Mouse (Mus musculus): ENCODE measurements around the gene Adamts2.

Gene Adamts2

DNA sequence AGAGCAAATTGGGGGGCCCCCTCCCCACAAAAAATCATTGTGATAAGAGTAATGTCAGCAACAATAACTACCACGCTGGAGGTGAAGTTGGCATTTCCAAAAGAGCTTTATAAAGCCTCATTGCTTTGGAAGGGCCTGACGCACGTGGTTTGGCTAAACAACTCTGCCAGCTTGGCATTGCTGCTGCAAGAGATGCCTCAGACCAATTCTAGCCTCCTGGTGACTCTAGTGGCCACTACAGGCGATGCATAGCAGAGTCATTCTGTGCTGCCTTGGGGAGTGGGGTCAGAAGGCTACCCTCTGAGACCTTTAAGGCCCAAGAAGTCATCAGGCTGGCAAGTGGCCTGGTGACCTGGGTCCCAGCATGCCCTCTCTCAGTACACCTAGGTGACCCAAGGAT lies 132.2 kb downstream of the Adamts2 start:
- DNase-seq (ENCODE audit: low spot score) = no peak

GRCm38 (mm10) chr11:50736548-50736947 lies 134.7 kb downstream of the Adamts2 start:
- DNase-seq (ENCODE audit: low spot score) = no peak

GRCm38 (mm10) chr11:50738436-50738835 lies 136.6 kb downstream of the Adamts2 start:
- no peak for DNase-seq (ENCODE audit: low spot score)

GRCm38 (mm10) chr11:50739453-50739852 lies 137.6 kb downstream of the Adamts2 start:
- DNase-seq (ENCODE audit: low spot score) = peak; percentile 69

DNA sequence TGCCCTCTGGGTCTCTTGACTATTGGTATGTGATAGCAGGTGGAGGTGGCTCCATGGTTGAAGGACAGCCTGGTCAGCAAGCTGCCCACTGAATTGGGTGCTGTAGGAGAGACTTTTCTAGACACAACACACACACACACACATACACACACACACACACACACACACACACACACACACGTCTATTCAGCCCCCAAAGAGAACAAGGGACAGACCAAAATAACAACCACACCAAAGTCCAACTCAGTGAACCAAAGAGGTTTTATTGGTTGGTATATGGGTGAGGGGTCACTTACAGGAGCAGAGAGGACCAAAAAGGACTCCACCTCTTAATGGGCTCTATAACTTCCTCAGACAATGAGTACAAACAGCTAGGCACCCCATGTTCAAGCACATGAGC lies 140.3 kb downstream of the Adamts2 start:
- no peak for DNase-seq (ENCODE audit: low spot score)

DNA sequence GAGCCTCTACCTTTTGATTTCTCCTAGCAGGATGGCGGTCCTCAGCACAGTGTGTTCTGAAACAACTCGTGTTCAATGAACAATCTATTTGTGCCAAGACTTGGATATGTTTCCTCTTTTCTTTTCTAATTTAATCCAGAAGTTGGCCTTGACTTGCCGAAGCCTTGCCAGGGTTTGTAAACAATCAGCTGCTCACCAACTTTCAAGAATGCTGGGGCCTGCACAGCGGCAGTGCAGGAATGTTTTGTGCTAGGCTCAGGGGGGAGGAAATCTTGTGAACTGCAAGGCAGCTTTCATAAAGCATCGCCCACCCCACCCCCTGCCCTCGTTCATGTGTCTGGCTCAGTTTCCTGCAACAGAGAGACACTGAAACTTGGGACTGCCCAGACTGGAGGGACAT lies 143.1 kb downstream of the Adamts2 start:
- DNase-seq (ENCODE audit: low spot score) = no peak

DNA sequence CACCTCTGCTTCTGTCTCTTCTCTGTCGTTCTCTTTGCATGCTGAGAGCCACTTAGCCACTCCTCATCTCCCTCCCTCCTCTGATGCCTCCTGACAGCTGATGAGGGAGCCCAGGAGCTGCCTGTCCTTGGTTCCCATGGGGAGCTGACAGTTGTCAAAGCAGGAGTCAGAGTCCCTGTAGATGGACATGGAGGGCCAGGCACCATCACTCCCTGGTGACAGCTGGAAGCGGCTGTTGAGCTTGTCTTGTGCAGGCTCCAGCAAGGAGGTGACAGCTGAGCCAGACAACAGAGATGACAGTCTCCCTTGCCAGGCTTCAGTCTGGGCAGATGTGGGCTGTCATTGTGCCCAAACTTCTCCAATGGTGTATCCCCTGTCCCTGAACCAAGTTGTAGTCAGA lies 144.6 kb downstream of the Adamts2 start:
- no peak for DNase-seq (ENCODE audit: low spot score)

GRCm38 (mm10) chr11:50750983-50751585 lies 149.2 kb downstream of the Adamts2 start:
- no peak for DNase-seq (ENCODE audit: low spot score)

DNA sequence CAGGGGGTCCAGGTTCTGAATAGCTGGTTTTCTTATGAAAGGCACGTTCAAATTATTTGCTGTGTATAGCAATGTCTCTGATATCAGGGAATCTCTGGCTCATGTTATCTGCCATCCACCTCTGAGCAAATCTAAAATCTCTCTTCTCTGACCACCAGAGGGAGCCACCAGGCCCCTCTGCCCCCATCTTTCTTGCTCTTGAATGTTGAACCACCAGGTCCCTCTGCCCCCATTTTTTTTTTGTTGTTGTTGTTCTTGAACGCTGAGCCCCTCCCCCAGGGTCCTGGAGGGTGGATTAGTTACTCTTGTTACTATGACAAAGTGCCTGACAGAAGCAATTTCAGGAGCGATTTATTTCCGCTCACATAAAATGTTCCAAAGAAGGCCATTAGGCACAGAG lies 155.9 kb downstream of the Adamts2 start:
- DNase-seq (ENCODE audit: low spot score) = no peak

DNA sequence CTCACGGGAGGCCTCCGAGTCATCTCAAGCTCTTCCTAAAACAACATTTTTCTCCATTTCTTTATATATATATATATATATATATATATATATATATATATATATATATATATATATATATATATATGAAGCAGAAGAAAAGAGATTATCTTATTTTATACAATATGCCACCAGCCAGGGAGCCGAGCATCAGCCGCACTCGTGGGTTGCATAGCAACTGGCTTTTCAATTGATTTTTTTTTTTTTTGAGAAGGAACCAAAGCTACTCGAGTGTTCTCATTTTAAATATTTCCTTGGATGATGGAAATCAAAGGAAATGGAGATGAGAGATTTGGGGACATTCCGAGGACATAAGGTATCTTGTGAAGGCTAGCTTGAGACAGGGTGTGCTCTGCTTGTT lies 164.6 kb downstream of the Adamts2 start:
- DNase-seq (ENCODE audit: low spot score) = no peak

DNA sequence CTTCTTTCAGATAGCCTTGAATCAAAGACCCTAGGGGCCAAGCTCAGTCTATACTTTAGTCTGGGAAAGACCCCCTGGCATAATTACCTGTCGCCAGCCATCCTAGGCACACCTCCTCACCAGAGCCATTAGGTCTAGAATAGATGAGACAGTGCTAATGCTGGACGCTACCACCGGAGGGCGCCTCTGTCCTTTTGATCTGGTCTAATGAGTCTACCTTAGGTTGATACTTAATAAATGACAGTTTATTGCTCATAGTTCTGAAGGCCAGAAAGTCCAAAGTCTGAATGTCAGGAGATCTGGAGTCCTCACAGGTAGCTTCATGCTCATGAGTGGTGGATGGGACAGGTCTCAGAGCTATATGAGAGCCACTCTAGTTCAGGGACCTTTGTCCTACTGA lies 165.2 kb downstream of the Adamts2 start:
- DNase-seq (ENCODE audit: low spot score) = no peak

- DNase-seq (ENCODE audit: low spot score) = peak; percentile 77
Measured at GRCm38 (mm10) chr11:50768995-50769749, 167.3 kb downstream of the Adamts2 start.

- DNase-seq (ENCODE audit: low spot score) = no peak
Measured at GRCm38 (mm10) chr11:50771006-50771405, 169.1 kb downstream of the Adamts2 start.

DNA sequence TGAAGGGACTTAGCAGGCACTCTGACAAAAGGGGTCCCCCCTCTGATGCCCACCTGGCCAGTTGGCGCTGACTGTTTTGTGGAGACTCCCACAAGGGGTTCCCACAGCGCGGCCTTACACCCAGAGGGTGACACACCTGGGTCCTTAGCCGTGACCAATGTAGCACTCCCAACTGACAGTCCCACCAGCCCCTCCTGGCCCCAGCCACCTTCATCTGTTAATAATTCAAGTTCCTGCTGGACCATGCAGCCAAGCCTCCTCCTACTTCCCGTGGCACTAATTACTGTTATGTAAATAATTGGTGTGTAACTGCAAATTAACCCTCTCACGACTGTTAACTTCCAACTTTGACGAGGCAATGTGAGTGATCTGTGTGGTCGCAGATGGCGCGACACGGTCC lies 195.8 kb downstream of the Adamts2 start:
- no peak for DNase-seq (ENCODE audit: low spot score)

DNA sequence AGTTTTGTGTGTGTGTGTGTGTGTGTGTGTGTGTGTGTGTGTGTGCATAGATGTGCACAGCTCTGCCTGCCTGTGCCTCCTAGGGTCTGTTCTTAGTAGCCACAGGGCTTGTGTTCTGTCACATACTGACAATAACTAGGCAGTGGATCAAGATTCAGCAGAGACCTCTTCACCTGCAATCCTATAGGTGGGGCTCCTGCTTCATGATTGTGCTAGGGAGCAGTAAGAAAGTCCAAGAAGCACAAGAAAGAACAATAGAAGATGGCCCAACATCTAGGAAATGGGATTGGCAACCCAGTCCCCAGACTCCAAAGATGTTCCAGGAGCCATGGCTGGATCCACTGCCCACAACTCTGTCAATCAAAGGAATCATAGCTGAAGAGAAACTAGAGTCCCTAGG lies 197.0 kb downstream of the Adamts2 start:
- no peak for DNase-seq (ENCODE audit: low spot score)

DNA sequence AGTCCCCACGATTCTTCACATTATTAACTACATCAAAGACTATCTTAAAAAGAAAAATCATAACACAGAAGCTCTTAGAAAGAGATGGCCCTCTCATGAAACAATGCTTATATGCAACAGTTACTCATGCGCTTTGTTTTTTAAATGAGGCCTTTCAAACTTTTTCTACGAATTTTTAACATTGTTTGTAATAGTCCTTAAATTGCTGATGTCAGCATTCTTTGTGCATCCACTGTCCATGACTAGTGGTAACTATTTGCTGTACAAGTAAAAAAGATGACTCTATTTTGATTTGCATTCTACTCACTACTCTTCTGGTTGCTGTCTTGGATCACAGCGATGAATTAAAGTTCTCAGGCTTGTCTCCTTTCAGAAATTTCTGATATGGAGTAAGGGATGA lies 212.3 kb downstream of the Adamts2 start:
- DNase-seq (ENCODE audit: low spot score) = no peak

DNA sequence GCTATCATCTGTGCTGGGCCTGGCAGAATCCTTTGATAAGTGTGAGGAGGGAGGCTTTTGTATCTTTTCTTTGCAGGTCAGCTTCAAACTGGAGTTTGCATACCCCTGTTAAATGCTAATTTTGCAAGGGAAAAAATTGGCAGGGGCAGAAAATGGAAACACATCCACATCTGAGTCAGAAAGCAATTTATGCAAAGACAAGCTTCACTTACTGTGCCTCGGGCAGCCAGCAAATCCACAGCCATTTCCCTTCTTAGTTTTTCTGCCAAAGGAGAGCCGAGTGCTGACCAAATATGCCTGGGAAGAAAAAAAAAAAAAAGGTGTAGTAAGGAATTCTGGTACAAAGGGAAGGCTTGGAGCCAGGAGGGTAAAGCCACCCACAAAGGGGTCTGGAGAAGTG lies 224.3 kb downstream of the Adamts2 start:
- DNase-seq (ENCODE audit: low spot score) = no peak

- DNase-seq (ENCODE audit: low spot score) = peak; percentile 88
Measured at GRCm38 (mm10) chr11:50827010-50827953, 225.4 kb downstream of the Adamts2 start, which contains the start of gene Zfp354c. TSS of gene Zfp354c (minus strand) at chr11:50827724.

GRCm38 (mm10) chr11:50835727-50836126 lies 233.8 kb downstream of the Adamts2 start:
- no peak for DNase-seq (ENCODE audit: low spot score)

- peak; percentile 87 for DNase-seq (ENCODE audit: low spot score)
Measured at GRCm38 (mm10) chr11:50841023-50841735, 239.3 kb downstream of the Adamts2 start, which contains the start of gene Zfp879. TSS of gene Zfp879 (minus strand) at chr11:50841552.

DNA sequence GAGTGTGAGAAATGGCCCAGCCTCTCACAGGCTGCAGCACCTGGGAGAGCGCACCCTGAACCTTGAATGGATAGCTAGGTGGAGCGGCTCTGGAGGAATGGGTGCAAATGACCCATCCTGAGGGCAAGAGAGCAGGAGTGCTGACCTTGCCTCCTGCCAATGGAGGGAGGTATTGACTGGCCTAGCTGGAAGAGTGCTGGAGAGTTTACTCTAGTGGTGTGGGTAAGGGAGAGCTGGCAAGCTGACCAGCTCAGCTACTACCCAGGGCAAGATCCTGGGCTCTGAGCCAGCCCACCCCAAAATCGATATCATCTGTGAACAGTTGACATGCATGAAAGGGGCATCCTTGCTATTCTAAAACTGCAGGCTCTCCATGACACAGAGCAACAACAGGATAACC lies 244.1 kb downstream of the Adamts2 start:
- no peak for DNase-seq (ENCODE audit: low spot score)

GRCm38 (mm10) chr11:50847047-50847446 lies 245.2 kb downstream of the Adamts2 start:
- no peak for DNase-seq (ENCODE audit: low spot score)
